Mouse (Mus musculus): ENCODE measurements at regions not wholly inside any gene's neighbourhood (a gene's known extent, or its start where the extent isn't known, plus 50 kb on each side); places are given as distances from the start of the nearest gene placed in this dataset.

GRCm38 (mm10) chr1:194334752-194335719 lies 283.0 kb upstream of the Plxna2 start:
- peak; percentile 72 to 82 for DNase-seq (ENCODE audit: low spot score in 2 of 2)

GRCm38 (mm10) chr1:194332639-194333038 lies 285.4 kb upstream of the Plxna2 start:
- DNase-seq (ENCODE audit: low spot score in 2 of 2), result no peak

GRCm38 (mm10) chr1:194330471-194330870 lies 287.5 kb upstream of the Plxna2 start:
- DNase-seq (ENCODE audit: low spot score in 2 of 2), result no peak

GRCm38 (mm10) chr1:194320320-194321036 lies 297.5 kb upstream of the Plxna2 start:
- DNase-seq (ENCODE audit: low spot score in 2 of 2), result no peak

- DNase-seq (ENCODE audit: low spot score in 2 of 2), result no peak
Measured at GRCm38 (mm10) chr1:194318351-194318750, 299.7 kb upstream of the Plxna2 start.

- DNase-seq (ENCODE audit: low spot score in 2 of 2), result no peak
Measured at GRCm38 (mm10) chr1:194315593-194315992, 302.4 kb upstream of the Plxna2 start.

- no peak for DNase-seq (ENCODE audit: low spot score in 2 of 2)
Measured at GRCm38 (mm10) chr1:194310373-194310772, 307.6 kb upstream of the Plxna2 start.

GRCm38 (mm10) chr1:194308648-194309047 lies 309.4 kb upstream of the Plxna2 start:
- no peak for DNase-seq (ENCODE audit: low spot score in 2 of 2)

- no peak for DNase-seq (ENCODE audit: low spot score in 2 of 2)
Measured at GRCm38 (mm10) chr1:194303951-194304350, 314.1 kb upstream of the Plxna2 start.

- no peak for DNase-seq (ENCODE audit: low spot score in 2 of 2)
Measured at GRCm38 (mm10) chr1:194302775-194303174, 315.2 kb upstream of the Plxna2 start.

GRCm38 (mm10) chr1:194281941-194282340 lies 336.1 kb upstream of the Plxna2 start:
- no peak for DNase-seq (ENCODE audit: low spot score in 2 of 2)

GRCm38 (mm10) chr1:194268028-194268427 lies 350.0 kb upstream of the Plxna2 start:
- no peak for DNase-seq (ENCODE audit: low spot score in 2 of 2)

- no peak for DNase-seq (ENCODE audit: low spot score in 2 of 2)
Measured at GRCm38 (mm10) chr1:194262374-194262773, 355.6 kb upstream of the Plxna2 start.

- no peak for DNase-seq (ENCODE audit: low spot score in 2 of 2)
Measured at GRCm38 (mm10) chr1:194259957-194260356, 358.1 kb upstream of the Plxna2 start.

- no peak for DNase-seq (ENCODE audit: low spot score in 2 of 2)
Measured at GRCm38 (mm10) chr1:194244776-194245366, 373.1 kb upstream of the Plxna2 start.

GRCm38 (mm10) chr1:194241111-194241510 lies 376.9 kb upstream of the Plxna2 start:
- DNase-seq (ENCODE audit: low spot score in 2 of 2), result no peak

- DNase-seq (ENCODE audit: low spot score in 2 of 2), result peak; percentile 76 to 84
Measured at GRCm38 (mm10) chr1:194231206-194231605, 386.8 kb upstream of the Plxna2 start.

- DNase-seq (ENCODE audit: low spot score in 2 of 2), result peak; percentile 38 to 48
Measured at GRCm38 (mm10) chr1:194226550-194227160, 391.4 kb upstream of the Plxna2 start.

GRCm38 (mm10) chr1:194225786-194226185 lies 392.2 kb upstream of the Plxna2 start:
- no peak for DNase-seq (ENCODE audit: low spot score in 2 of 2)

- no peak for DNase-seq (ENCODE audit: low spot score in 2 of 2)
Measured at GRCm38 (mm10) chr1:194224046-194224445, 394.0 kb upstream of the Plxna2 start.

- no peak for DNase-seq (ENCODE audit: low spot score in 2 of 2)
Measured at GRCm38 (mm10) chr1:194223610-194224009, 394.4 kb upstream of the Plxna2 start.

GRCm38 (mm10) chr1:194223015-194223414 lies 395.0 kb upstream of the Plxna2 start:
- peak; percentile 79 to 80 for DNase-seq (ENCODE audit: low spot score in 2 of 2)
